Mouse (Mus musculus): ENCODE results near the gene Hoxb8. TPM values are rescaled to one million over a fixed set of nuclear protein-coding genes. Genes with fewer than 3 reads are reported as not detected.

The Hoxb8 gene
- not detected for total RNA-seq (2021)
- long read RNA-seq, experiment 1 = 0 reads
- long read RNA-seq, experiment 2 = 0 reads

DNA sequence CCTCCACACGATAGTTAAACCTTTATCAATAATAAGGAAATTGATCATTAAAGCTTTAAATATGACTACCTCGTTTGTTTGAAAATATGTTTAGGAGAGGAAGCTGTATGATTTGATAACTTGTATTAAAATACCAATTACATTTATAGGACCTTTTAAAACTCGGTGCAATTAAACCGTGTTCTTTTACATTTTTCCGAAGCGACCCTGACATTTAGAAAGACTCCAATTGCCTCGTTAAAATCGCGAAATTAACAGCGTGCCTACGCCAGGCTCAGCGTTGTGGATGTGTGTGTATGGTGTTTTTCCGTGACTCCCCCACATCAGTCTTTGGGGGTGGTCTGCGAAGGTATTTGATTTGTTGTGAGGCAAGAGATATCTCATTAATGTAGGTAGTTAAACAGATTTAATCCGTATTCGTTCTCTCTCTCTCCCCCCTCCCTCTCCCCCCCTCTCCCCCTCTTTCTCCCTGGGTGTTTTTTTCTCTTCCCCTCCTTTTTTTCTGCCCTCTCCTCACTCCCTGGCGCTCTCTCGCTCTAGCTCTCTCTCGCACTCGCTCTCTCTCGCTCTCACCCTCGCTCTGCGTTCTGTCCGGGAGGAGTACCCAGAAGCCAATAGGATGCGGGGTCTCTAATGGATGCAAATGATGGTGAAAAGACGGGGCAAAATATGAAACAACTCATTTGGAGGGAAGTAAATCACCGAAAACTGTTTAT lies at the start of gene Hoxb8:
Gene Hoxb8, plus strand, starts transcription at position 51 of the 716 bp plus-strand sequence.
- TF ChIP-seq CTCF (IDR thresholded peaks at IDR 0.05) = no peak
- no peak for DNase-seq (ENCODE audit: extremely low spot score in 1 of 2, low spot score in 2 of 2)
- no peak within 1 kb of the TSS for H3K4me3 ChIP-seq
- intact Hi-C loops (cut with DNase I) = no loop called here
- no peak within 1 kb of the TSS for H3K27ac ChIP-seq

DNA sequence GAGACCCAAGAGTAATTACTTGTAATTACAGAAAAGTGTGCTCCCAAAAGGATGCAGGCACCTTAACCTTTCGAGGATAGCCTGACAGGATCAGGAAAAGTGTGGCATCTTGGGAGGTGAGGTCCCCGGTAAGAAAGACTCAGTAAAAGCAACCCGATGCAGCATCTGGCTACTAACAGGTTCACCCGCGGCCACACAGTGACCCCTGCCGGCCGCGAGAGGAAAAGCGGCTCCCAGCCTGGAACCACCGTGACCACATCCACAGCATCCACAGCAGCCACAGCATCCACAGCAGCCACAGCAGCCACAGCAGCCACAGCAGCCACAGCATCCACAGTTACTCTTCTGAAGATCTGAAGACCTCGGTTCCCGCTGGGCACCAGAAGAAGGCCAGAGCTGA lies 46.8 kb upstream of the Hoxb8 start:
- Histone ChIP-seq H3K27ac (no peak overlapping the region), H3K4me3 (no peak overlapping the region)
- intact Hi-C loops (cut with DNase I) = loop anchor here (1.0 to 2.0 kb wide), 2 partner anchors 90 to 142 kb away; no protein-coding TSS in a partner anchor
- DNase-seq (ENCODE audit: extremely low spot score in 1 of 2, low spot score in 2 of 2) = peak; percentile 20 to 42
- peak; percentile 81 for TF ChIP-seq CTCF (IDR thresholded peaks at IDR 0.05)

GRCm38 (mm10) chr11:96240211-96240610 lies 41.5 kb upstream of the Hoxb8 start:
- Histone ChIP-seq H3K4me3 (no peak overlapping the region), H3K27ac (no peak overlapping the region)
- peak; percentile 22 to 45 for DNase-seq (ENCODE audit: extremely low spot score in 1 of 2, low spot score in 2 of 2)
- intact Hi-C loops (cut with DNase I) = no loop called here
- peak; percentile 76 for TF ChIP-seq CTCF (IDR thresholded peaks at IDR 0.05)

GRCm38 (mm10) chr11:96250901-96251300 lies 30.8 kb upstream of the Hoxb8 start:
- no peak overlapping the region for H3K4me3 ChIP-seq
- no peak for TF ChIP-seq CTCF (IDR thresholded peaks at IDR 0.05)
- H3K27ac ChIP-seq = no peak overlapping the region
- no peak for DNase-seq (ENCODE audit: extremely low spot score in 1 of 2, low spot score in 2 of 2)
- intact Hi-C loops (cut with DNase I) = loop anchor here (5.0 kb wide), 1 partner anchor 44 kb away; no protein-coding TSS in a partner anchor

- no peak for TF ChIP-seq CTCF (IDR thresholded peaks at IDR 0.05)
- H3K4me3 ChIP-seq = no peak overlapping the region
- no peak for DNase-seq (ENCODE audit: extremely low spot score in 1 of 2, low spot score in 2 of 2)
- no peak overlapping the region for H3K27ac ChIP-seq
- intact Hi-C loops (cut with DNase I) = loop anchor here (5.0 kb wide), 1 partner anchor 44 kb away; no protein-coding TSS in a partner anchor
Measured at GRCm38 (mm10) chr11:96251480-96252031, 30.1 kb upstream of the Hoxb8 start.

GRCm38 (mm10) chr11:96252541-96253120 lies 29.1 kb upstream of the Hoxb8 start:
- no peak for DNase-seq (ENCODE audit: extremely low spot score in 1 of 2, low spot score in 2 of 2)
- Histone ChIP-seq H3K27ac (no peak overlapping the region), H3K4me3 (no peak overlapping the region)
- no peak for TF ChIP-seq CTCF (IDR thresholded peaks at IDR 0.05)
- intact Hi-C loops (cut with DNase I) = loop anchor here (5.0 kb wide), 1 partner anchor 45 kb away; no protein-coding TSS in a partner anchor

GRCm38 (mm10) chr11:96254221-96254620 lies 27.5 kb upstream of the Hoxb8 start:
- DNase-seq (ENCODE audit: extremely low spot score in 1 of 2, low spot score in 2 of 2) = no peak
- TF ChIP-seq CTCF (IDR thresholded peaks at IDR 0.05) = no peak
- Histone ChIP-seq H3K4me3 (no peak overlapping the region), H3K27ac (no peak overlapping the region)
- intact Hi-C loops (cut with DNase I) = loop anchor here (5.0 kb wide), 1 partner anchor 47 kb away; no protein-coding TSS in a partner anchor

GRCm38 (mm10) chr11:96255111-96255995 lies 26.4 kb upstream of the Hoxb8 start:
- intact Hi-C loops (cut with DNase I) = no loop called here

GRCm38 (mm10) chr11:96255996-96256445 lies 25.7 kb upstream of the Hoxb8 start:
- DNase-seq (ENCODE audit: extremely low spot score in 1 of 2, low spot score in 2 of 2) = no peak
- H3K27ac ChIP-seq = no peak overlapping the region
- intact Hi-C loops (cut with DNase I) = no loop called here
- H3K4me3 ChIP-seq = no peak overlapping the region
- TF ChIP-seq CTCF (IDR thresholded peaks at IDR 0.05) = no peak

More at GRCm38 (mm10) chr11:96255111-96255995, 26.4 kb upstream of the Hoxb8 start:
- DNase-seq (ENCODE audit: extremely low spot score in 1 of 2, low spot score in 2 of 2) = no peak
- TF ChIP-seq CTCF (IDR thresholded peaks at IDR 0.05) = no peak
- Histone ChIP-seq H3K27ac (no peak overlapping the region), H3K4me3 (no peak overlapping the region)

DNA sequence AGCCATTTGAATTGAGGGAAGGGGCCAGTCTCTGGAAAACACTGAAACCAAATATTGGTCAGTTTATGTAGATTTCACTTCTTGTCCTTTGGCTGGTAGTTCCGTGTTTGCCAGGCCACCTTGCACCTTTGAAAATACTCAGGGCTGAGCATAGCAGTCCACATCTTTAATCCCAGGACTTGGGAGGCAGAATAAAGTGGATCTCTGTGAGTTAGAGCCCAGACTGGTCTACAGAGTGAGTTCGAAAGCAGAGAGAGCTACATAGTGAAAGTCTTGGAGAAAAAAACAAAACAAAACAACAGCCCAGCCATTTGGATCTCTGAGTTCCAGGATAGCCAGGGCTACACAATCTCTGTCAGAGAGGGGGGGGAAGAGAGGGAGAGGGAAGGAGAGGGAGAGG lies 24.6 kb upstream of the Hoxb8 start:
- DNase-seq (ENCODE audit: extremely low spot score in 1 of 2, low spot score in 2 of 2) = no peak
- Histone ChIP-seq H3K4me3 (no peak overlapping the region), H3K27ac (no peak overlapping the region)
- intact Hi-C loops (cut with DNase I) = no loop called here
- no peak for TF ChIP-seq CTCF (IDR thresholded peaks at IDR 0.05)

- Histone ChIP-seq H3K27ac (no peak overlapping the region), H3K4me3 (no peak overlapping the region)
- DNase-seq (ENCODE audit: extremely low spot score in 1 of 2, low spot score in 2 of 2) = no peak
- intact Hi-C loops (cut with DNase I) = no loop called here
- no peak for TF ChIP-seq CTCF (IDR thresholded peaks at IDR 0.05)
Measured at GRCm38 (mm10) chr11:96259038-96259437, 22.7 kb upstream of the Hoxb8 start.
